Mouse (Mus musculus): Measurements from ENCODE around the gene Gm20388. TPM values are rescaled to one million over a fixed set of nuclear protein-coding genes. Genes with fewer than 3 reads are reported as not detected.

Gm20388 gene
- polyA plus RNA-seq, 1 experiment from 2014 or later, result not detected

- Histone ChIP-seq H3K4me2 (peak overlapping the region; percentile 90), H3K9me3 (no peaks in the 10 kb centered on the region), H3K27me3 (no peaks in the 10 kb centered on the region), H3K36me3 (no peaks in the 10 kb centered on the region), H3K4me1 (peaks cover 31% of the 10 kb centered on the region), H3K4me3 (peak overlapping the region; percentile 92), H3K9ac (peak overlapping the region; percentile 92), H3K27ac (peak overlapping the region; percentile 33; the same call in 1 of the 2 replicates)
- WGBS, result under 1% methylated on average over 44 of the region's 44 CpGs
- ATAC-seq (ENCODE audit: insufficient number of reproducible peaks, insufficient read depth, low FRiP score, low TSS enrichment, low read depth), result peak; percentile 17
Measured at GRCm38 (mm10) chr8:121577751-121578675, 1667.4 kb downstream of the Gm20388 start.

- peak; percentile 89 for ATAC-seq (ENCODE audit: insufficient number of reproducible peaks, insufficient read depth, low FRiP score, low TSS enrichment, low read depth)
- WGBS, result under 1% methylated on average over 62 of the region's 63 CpGs
- peak within 1 kb of the TSS; percentile 90 for H3K4me2 ChIP-seq
- H3K27ac ChIP-seq, result peak within 1 kb of the TSS; percentile 33; the same call in 1 of the 2 replicates
- H3K4me3 ChIP-seq, result peak within 1 kb of the TSS; percentile 92
- peaks cover 27% of the 10 kb centered on the region for H3K4me1 ChIP-seq
- H3K9ac ChIP-seq, result peak within 1 kb of the TSS; percentile 92
- H3K9me3 ChIP-seq, result no peaks in the 10 kb centered on the region
- no peaks in the 10 kb centered on the region for H3K36me3 ChIP-seq
- H3K27me3 ChIP-seq, result no peaks in the 10 kb centered on the region
Measured at GRCm38 (mm10) chr8:121578676-121579451, 1668.2 kb downstream of the Gm20388 start, which contains the start of gene Fbxo31. TSS of gene Fbxo31 (minus strand) at chr8:121578806.

DNA sequence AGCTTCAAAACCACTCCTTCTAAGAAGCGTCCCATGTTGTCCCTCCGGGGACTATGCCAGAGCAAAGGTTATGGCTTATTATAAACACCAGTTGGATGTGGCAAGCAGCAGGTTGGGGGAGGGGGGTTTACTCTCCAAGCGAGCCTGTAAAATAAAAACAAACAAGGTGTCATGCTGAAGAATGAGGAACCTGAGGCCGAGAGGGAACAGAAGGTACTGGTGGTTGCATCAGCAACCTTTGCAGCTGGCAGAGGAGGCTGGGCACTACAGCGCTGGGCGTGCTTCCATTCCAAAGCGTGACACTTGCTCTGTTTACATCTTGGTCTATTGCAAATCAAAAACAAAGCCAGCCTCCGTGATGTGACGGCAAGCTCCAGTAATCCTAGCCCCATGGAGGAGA is 1669.8 kb downstream of the Gm20388 start:
- no peak for ATAC-seq (ENCODE audit: insufficient number of reproducible peaks, insufficient read depth, low FRiP score, low TSS enrichment, low read depth)
- Histone ChIP-seq H3K9ac (no peak overlapping the region), H3K36me3 (no peaks in the 10 kb centered on the region), H3K4me2 (no peak overlapping the region), H3K27ac (no peak overlapping the region), H3K9me3 (no peaks in the 10 kb centered on the region), H3K4me1 (peaks cover 35% of the 10 kb centered on the region), H3K4me3 (no peak overlapping the region), H3K27me3 (no peaks in the 10 kb centered on the region)
- 26% methylated on average over 9 of the region's 9 CpGs for WGBS

DNA sequence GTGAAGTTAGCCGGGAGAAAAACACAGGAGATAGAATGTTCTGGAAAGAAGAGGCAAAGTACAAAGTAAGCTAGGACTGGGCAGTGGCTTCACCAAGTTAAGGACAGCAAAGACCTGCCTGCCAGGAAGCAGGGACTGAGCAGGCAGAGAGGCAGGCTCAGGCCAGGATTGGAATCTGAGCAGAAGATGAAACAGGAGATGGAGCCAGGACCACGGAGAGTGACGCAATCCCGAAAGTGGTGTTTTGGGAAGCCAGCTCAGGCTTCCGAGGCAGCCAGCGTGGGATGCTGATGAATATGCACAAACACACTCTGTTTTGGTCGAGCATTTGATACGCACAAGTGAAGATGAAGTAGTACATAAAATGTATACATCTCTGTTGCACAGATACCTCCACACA is 1673.0 kb downstream of the Gm20388 start:
- no peaks in the 10 kb centered on the region for H3K27me3 ChIP-seq
- H3K9me3 ChIP-seq, result no peaks in the 10 kb centered on the region
- WGBS, result 46% methylated on average over 8 of the region's 8 CpGs
- peaks cover 8% of the 10 kb centered on the region; the same call in 1 of the 2 replicates for H3K4me1 ChIP-seq
- no peaks in the 10 kb centered on the region for H3K36me3 ChIP-seq
- no peak overlapping the region for H3K27ac ChIP-seq
- H3K9ac ChIP-seq, result no peak overlapping the region
- no peak overlapping the region for H3K4me3 ChIP-seq
- ATAC-seq (ENCODE audit: insufficient number of reproducible peaks, insufficient read depth, low FRiP score, low TSS enrichment, low read depth), result no peak
- no peak overlapping the region for H3K4me2 ChIP-seq

- peak overlapping the region; percentile 55 for H3K4me3 ChIP-seq
- H3K36me3 ChIP-seq, result no peaks in the 10 kb centered on the region
- H3K4me2 ChIP-seq, result peak overlapping the region; percentile 62
- peaks cover 12% of the 10 kb centered on the region for H3K4me1 ChIP-seq
- H3K9me3 ChIP-seq, result no peaks in the 10 kb centered on the region
- WGBS, result 42% methylated on average over 13 of the region's 13 CpGs
- H3K27me3 ChIP-seq, result no peaks in the 10 kb centered on the region
- ATAC-seq (ENCODE audit: insufficient number of reproducible peaks, insufficient read depth, low FRiP score, low TSS enrichment, low read depth), result no peak
- peak overlapping the region; percentile 73 for H3K9ac ChIP-seq
- H3K27ac ChIP-seq, result no peak overlapping the region
Measured at GRCm38 (mm10) chr8:121584730-121585129, 1674.1 kb downstream of the Gm20388 start.

- Histone ChIP-seq H3K27me3 (no peaks in the 10 kb centered on the region), H3K4me1 (peaks cover 14% of the 10 kb centered on the region), H3K4me2 (peak overlapping the region; percentile 62), H3K9me3 (no peaks in the 10 kb centered on the region), H3K27ac (no peak overlapping the region), H3K9ac (peak overlapping the region; percentile 73), H3K4me3 (peak overlapping the region; percentile 55), H3K36me3 (no peaks in the 10 kb centered on the region)
- WGBS, result under 1% methylated on average over 47 of the region's 47 CpGs
- peak; percentile 94 for ATAC-seq (ENCODE audit: insufficient number of reproducible peaks, insufficient read depth, low FRiP score, low TSS enrichment, low read depth)
Measured at GRCm38 (mm10) chr8:121585159-121585825, 1674.7 kb downstream of the Gm20388 start.

- no peak overlapping the region for H3K27ac ChIP-seq
- 83% methylated on average over 4 of the region's 4 CpGs for WGBS
Measured at GRCm38 (mm10) chr8:121588750-121589149, 1678.1 kb downstream of the Gm20388 start.

GRCm38 (mm10) chr8:121589205-121589726 is 1678.6 kb downstream of the Gm20388 start:
- Histone ChIP-seq H3K4me1 (peaks cover 32% of the 10 kb centered on the region), H3K27ac (no peak overlapping the region), H3K36me3 (peaks cover 11% of the 10 kb centered on the region), H3K9ac (no peak overlapping the region), H3K4me2 (peak overlapping the region; percentile 90; the same call in 1 of the 2 replicates), H3K27me3 (no peaks in the 10 kb centered on the region), H3K9me3 (no peaks in the 10 kb centered on the region), H3K4me3 (no peak overlapping the region)
- WGBS, result 24% methylated on average over 2 of the region's 2 CpGs
- ATAC-seq (ENCODE audit: insufficient number of reproducible peaks, insufficient read depth, low FRiP score, low TSS enrichment, low read depth), result no peak

More at GRCm38 (mm10) chr8:121588750-121589149, 1678.1 kb downstream of the Gm20388 start:
- H3K4me2 ChIP-seq, result no peak overlapping the region
- no peak for ATAC-seq (ENCODE audit: insufficient number of reproducible peaks, insufficient read depth, low FRiP score, low TSS enrichment, low read depth)
- H3K9ac ChIP-seq, result no peak overlapping the region
- no peaks in the 10 kb centered on the region for H3K27me3 ChIP-seq
- H3K36me3 ChIP-seq, result peaks cover 6% of the 10 kb centered on the region
- no peak overlapping the region for H3K4me3 ChIP-seq
- peaks cover 34% of the 10 kb centered on the region for H3K4me1 ChIP-seq
- no peaks in the 10 kb centered on the region for H3K9me3 ChIP-seq

GRCm38 (mm10) chr8:121590203-121591177 is 1679.8 kb downstream of the Gm20388 start, which contains the start of gene Map1lc3b:
TSS of gene Map1lc3b (plus strand) at chr8:121590361.
- H3K9ac ChIP-seq, result peak within 1 kb of the TSS; percentile 93
- peak within 1 kb of the TSS; percentile 84 for H3K4me3 ChIP-seq
- H3K4me1 ChIP-seq, result peaks cover 26% of the 10 kb centered on the region
- H3K36me3 ChIP-seq, result peaks cover 22% of the 10 kb centered on the region
- peak within 1 kb of the TSS; percentile 66 for H3K27ac ChIP-seq
- ATAC-seq (ENCODE audit: insufficient number of reproducible peaks, insufficient read depth, low FRiP score, low TSS enrichment, low read depth), result peak; percentile 68
- H3K9me3 ChIP-seq, result no peaks in the 10 kb centered on the region
- under 1% methylated on average over 94 of the region's 94 CpGs for WGBS
- peak within 1 kb of the TSS; percentile 90 for H3K4me2 ChIP-seq
- H3K27me3 ChIP-seq, result no peaks in the 10 kb centered on the region
